Mouse (Mus musculus) lung, adult 2 months (tissue): ENCODE measurements around the gene Cage1.

ENCODE experiments used
- CTCF ChIP-seq: fragments of 200-500 bp; IDR thresholded peaks from 2 replicates; pipeline ENCODE4 v1.5.1; 2011; ENCODE audit warnings: mild to moderate bottlenecking, low read length, control low read depth; ENCODE audit not compliant: insufficient read depth
- POLR2A ChIP-seq: fragments of 200-500 bp; IDR thresholded peaks from 2 replicates; pipeline ENCODE4 v1.6.1; 2011; ENCODE audit warnings: low read depth, mild to moderate bottlenecking, control low read depth, low read length, borderline replicate concordance; ENCODE audit errors: extremely low read depth

- TF ChIP-seq CTCF = no peak
- TF ChIP-seq POLR2A = no peak
These were observed 66.9 kb downstream of the Cage1 start for GRCm38 (mm10) chr13:37969988-37970387.
